Mouse (Mus musculus) right cerebral cortex, postnatal 14 days (tissue): Measurements from ENCODE around the gene Mixl1.

ENCODE experiments used
- DNase-seq: peaks from one replicate; pipeline ENCODE4 v3.0.0; 2022

The Mixl1 gene

DNA sequence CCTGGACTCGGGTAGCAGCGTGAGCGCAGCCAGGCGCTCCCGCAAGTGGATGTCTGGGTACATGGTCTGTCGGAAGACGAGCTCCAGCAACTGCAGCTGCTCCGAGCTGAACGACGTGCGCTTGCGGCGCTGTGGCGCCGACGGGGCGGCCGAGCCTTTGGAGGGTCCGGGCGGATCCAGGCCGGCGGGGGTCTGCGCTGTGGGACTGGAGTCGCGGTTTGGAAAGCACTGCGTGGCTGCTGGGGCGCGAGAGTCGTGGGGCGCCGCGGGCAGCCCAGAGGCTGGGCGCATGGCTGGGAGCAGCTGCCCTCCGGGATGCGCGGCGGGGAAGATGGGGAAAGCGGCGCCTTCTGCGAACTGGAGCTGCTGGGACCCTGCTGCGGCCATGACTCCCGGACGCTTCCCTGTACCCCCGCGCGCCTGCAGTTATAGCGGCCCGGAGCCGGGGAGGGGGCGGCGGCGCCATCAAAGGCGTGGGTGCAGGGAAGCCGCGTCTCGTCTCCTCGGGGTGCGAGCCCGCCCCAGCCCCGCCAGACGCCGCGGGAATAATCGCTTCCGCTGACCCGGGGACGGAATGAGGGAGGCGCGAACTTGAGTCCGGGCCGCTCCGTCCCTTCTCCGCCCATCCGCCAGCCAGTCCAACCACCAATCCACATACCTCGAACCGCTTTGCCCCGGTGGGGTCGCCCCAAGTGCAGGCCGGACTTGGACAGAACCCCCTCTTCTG lies at the start of gene Mixl1:
Gene Mixl1, minus strand, starts transcription at position 409 of the 727 bp plus-strand sequence.
- no peak for DNase-seq

DNA sequence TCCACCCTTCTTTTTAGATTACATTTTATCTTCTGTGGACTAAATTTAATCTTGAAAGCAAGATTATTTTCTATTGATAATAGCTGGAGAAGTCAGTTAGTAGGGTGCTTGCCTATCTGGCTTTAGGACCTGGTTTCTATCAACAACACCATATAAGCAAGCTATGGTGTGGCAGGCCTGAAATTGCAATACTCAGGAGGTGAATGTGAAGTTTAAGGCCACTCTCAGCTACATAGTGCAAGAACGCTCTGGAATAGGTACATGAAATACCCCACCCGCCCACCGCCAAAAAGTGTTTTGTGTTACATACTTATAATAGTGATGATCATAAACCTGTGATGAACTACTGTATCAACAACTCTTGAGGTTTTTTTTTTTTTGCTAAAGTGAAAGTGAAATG lies 32.4 kb upstream of the Mixl1 start:
- no peak for DNase-seq

DNA sequence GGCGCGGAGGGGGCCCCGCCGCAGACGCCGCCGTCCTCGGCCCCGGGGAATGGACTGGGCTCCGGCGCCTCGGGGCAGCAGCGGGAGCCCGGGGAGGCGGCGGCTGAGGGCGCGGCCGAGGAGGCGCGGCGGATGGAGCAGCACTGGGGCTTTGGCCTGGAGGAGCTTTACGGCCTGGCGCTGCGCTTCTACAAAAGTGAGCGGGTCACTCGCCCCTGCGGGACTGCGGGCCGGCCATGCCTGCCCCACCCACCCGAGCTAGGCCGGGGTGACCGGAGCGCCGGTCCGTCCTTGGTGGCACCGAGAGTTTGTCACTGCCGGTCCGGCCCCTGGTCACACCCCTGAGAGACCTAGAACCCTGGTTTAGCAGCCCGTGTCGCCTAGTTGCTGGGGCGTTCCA lies 29.3 kb upstream of the Mixl1 start:
- no peak for DNase-seq

DNA sequence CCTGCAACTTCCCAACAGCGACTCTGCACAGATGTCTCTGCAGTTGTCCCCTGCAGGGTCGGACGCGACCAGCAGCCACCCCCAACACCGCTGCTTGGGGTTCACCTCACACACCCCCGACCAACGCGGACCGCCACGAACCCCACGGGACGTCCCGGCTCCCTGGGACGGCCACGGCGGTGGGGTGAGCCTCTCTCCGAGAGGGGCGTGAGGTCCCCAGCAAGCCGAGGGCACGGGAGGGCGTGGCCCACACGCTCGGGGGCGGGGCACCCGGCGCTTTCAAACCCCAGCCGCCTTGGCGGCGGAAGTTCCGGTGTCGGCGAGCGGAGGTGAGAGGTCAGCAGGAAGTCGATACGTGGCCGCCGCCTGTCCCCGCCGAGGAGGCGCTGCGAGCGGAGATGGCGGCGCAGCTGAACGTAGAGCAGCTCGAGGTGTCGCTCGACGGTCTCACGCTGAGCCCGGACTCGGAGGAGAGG lies 28.9 kb upstream of the Mixl1 start, which contains the start of gene Acbd3:
Gene Acbd3, plus strand, starts transcription at position 340 of the 476 bp plus-strand sequence.
- DNase-seq: peak; percentile 90

DNA sequence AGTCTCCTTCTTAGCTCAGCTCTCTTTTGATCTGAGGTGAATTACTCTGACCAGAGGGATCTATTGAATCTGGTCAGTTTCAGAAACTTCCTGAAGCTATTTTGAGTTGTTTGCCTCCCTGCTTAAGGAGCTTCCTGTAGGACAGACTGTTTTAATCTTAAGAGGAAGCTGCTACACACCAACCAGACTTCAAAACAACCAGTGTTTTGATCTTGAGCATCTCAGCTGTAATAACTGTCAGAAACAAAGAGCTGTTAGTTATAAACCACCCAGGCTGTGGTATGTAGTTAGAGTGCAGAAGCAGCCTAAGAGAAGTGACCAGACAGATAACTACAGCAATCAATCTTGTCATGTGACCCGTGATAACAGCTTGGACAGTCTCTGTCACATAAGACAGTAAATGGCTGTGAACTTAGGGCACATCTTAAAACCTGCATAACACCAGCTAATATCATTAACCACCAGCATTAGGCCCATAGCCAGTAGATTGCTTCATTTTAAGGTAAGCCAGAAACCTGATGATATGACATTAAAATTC lies 26.9 kb upstream of the Mixl1 start:
- DNase-seq: no peak

DNA sequence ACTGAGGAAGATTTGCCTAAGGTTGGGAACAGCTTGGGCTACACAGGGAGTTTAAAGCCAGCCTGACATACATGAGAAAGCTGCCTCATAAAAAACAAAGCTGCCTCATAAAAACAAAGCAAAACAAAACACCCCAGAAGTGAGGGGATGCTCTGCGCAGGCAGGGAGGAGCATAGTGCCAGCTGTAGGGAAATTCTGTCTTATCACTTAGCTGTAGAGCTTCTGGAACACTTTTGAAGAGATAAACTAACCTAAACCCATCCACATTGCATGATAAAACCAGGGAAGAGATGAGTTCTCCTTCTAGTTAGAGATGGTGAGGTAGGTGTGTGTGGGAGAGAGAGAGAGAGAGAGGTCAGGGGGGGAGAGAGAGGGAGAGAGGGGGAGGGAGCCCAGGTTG lies 25.8 kb upstream of the Mixl1 start:
- DNase-seq: no peak

DNA sequence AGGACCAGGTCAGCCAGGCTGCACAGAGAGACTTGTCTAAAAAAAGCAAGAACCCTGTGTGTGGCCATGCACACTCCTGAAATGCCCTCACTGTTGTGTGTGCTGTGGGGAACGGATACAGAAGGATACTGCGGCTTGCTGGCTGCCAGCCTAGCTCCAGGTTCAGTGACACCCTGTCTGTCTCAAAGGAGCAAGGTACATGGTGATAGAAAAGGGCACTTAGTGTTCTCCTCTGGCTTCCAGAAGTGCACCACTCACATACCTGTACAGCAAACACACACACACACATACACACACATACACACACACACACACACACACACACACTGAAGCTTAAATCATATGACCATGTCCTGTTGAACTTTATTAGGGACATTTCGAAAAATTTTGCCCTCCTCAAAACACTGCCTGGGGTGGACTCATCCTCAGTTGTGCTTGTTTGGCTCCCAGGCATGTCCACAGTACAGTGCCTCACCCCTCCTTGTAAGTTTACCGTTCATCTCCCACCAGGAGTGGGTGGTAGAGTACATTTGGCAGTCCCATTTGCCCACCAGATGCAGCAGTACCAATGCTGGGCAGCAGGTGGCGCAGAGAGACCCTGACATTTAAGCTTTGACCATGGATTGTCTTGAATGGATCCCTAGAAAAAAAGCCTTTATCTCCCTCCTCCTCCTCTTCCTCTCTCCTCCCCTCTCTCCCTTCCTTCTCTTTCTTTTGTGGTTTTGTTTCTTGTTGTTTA lies 23.3 kb upstream of the Mixl1 start:
- peak; percentile 79 for DNase-seq

DNA sequence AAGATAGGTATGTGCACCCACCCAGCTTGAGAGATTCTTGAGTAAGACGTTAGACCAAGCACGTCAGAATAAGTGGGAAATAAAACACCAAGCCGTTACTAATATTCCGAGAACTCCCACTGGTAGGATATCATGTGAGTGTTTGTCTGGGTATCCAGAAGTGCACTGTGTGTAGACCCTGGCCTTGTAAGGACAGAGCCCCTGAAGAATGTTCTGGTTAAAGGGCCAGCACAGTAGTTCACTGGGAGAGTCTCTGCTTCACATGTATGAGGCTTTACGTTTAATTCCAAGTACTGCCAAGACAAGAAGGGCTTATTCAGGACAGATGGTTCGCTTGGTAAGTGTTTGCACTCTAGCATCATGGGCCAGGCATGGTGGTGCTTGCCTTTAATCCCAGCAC lies 22.6 kb upstream of the Mixl1 start:
- no peak for DNase-seq

DNA sequence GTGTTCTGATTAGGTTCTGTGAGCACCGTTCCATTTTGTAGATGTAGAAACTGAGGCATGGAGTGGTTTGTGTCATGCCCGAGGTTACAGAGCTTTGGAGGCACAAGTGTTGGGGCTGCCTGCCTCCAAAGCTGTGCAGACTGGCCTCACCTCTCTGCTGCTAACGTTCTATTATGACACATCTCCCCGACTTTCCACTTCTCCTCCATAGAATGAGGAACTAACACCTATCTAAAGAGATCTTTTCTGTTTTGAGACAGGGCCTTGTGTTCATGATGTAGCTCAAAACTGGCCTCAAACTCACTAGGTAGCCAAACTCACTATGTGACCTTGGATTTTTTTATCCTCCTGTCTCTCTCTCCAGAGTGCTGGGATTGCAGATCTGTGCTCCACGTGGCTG lies 21.9 kb upstream of the Mixl1 start:
- no peak for DNase-seq

DNA sequence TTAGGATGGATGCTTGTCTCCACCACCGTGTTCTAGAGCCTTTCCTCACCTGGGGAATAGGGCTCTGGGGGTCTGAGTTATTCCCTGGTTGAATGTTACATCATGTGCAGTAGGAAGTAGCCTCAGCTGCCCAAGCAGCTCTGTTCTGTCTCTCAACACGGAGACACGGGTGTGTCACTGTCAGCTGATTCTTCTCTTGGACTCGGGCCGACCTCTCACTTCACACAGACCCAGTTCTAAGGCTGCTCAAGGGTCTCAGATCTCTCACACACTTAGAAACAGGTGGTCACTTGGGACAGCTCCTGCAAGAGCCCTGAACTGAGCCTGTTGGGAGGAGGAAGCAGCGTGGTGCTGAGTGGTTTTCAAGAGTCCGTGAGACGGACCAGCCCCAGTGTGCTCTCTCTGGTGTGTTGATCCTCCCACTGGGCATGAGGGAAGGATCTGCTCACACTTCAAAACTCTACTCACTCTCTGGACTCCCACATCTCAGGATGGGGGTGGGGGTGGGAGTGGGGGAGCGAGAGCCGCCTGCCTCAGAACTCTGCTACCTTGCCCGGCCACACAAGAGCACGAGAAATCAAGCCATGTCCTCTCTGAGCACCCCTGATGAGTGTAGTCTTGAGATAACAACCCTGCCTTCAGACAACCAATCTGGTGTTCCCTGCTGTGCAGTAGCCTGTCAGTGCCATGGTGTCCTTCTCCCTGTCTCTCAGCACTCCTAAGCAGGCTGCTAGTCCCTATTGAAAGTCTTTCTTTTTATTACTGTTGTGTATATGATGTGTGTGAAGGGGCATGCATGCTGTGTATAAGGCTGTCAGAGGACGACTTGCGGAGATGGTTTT lies 12.3 kb upstream of the Mixl1 start:
- DNase-seq: no peak

DNA sequence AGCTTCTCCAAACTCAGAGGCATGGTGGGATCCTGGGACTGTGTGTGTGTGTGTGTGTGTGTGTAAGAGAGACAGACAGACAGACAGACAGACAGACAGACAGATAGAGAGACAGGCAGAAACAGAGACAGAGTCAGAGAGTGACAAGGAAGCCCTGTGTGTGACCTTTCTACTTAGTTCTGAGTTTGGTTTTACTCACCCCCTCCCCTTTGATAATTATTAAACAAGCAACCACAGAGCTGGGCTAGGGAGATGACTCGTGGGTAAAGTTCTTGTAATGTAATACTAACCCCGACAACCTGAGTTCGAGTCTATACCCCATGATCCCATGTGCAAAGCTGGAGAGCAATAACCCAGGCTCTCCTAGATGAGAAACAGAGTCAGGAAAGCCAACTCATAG lies 11.0 kb upstream of the Mixl1 start:
- DNase-seq: no peak

DNA sequence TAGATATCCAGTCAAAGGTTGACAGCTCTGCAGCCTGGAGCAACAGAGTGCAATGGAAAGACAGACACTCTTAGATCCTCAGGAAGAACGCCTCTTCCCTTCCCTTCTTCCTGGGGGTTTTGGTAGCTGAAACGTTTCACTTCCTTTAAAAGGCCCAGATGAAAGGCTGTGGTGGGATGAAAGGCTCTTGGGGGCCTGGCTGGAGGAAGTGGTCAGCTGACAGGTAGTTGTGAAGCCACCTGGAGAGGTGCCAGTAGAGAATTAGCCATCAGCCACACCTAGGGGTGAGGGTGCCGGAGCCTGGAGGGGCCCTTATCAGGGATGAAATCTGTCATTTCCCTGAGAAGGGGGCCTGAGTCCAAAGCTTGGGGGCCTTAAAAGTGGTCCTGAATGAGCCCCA lies 10.5 kb upstream of the Mixl1 start:
- DNase-seq: no peak

DNA sequence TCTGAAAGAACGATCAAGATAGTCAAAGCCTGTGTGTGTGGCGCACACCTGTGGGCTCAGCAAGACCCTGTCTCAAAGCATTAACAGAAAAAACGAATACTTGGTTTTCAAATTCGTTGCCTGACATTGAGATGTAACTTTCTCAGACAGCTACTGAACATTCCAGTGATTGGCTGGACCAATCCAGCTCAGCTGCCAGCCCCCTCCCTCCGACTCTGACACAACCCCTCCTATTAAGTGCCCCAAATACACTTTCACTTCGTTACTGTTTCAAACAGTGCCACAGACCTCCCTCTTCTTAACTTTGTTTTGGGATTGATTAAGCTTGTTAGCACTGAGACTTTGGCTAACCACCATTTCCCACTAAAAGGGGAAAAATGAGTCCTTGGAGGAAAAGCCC lies 6.6 kb upstream of the Mixl1 start:
- DNase-seq: no peak

DNA sequence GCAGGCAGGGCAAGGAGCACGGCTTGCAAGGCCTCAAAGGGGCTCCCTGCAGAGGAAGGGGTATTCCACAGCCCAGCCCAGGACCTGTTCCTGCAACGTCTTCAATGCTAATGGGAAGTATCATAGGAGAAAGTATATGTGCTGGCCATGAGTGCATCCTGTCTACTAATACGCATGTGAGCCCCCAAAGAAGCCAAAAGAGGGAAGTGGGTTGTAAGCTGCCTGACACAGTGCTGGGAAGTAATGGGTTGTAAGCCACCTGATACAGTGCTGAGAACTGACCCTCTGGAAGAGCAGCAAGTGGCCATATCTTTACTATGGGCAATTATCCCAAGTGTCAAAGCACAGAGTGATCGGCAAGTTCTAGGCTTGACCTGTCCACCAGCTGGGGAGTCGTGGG lies 1.2 kb upstream of the Mixl1 start:
- no peak for DNase-seq

DNA sequence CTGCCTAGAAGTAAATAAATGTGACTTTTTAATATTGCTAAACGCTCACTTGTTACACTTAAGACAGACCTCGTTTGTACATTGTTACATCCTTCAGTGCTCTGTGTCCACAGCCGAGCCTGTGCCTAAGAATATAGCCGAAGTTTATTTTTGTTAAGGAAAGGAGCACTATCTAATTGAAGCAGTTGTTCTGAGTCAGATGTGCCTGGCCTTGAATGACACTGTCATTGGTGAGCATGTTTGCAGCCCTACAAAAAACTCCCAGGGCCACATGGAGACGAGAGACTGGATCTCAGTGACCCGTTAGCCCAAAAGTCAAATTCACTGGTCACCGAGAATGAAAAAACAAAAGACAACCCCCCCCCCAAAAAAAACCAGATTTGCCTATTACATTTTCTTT lies 5.5 kb downstream of the Mixl1 start:
- DNase-seq: no peak
